Mouse (Mus musculus): ENCODE data around the gene Rrp9. TPM values are rescaled to one million over a fixed set of nuclear protein-coding genes. Genes with fewer than 3 reads are reported as not detected.
"Not testable (repeated sequence)": the region's sequence is repeated elsewhere in the genome, so short reads cannot be mapped to it uniquely, and the experiment has no call there.

The Rrp9 gene
- total RNA-seq, 2 experiments from 2014 or later = 1.3 TPM; not detected in 1

DNA sequence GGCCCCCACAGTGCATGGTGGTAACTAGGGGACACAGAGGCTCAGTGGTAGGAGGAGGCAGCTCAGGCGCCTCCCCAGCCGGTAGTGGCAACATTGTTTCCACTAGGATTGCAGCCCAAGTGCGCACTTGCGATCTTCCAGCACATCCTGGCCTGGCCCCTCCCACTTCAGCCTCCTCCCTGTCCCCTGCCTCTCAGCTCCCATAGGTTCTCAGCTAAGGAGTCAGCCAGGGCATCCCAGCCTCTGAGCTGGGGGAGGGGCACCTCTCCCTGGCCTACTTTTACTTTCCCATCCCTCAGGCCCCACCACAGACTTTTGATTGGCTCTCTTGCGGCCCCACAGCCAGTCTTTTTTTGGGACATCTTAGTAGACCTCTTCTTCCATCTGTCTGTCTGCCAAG is 3.9 kb upstream of the Rrp9 start:
- no peak for ATAC-seq (replicated peaks; ENCODE audit: low FRiP score, poor library complexity, severe bottlenecking)

GRCm38 (mm10) chr9:106472321-106472720 is 3.4 kb upstream of the Rrp9 start:
- no peak for ATAC-seq (replicated peaks; ENCODE audit: low FRiP score, poor library complexity, severe bottlenecking)

- no peak for ATAC-seq (replicated peaks; ENCODE audit: low FRiP score, poor library complexity, severe bottlenecking)
Observed at GRCm38 (mm10) chr9:106473081-106473752, 2.5 kb upstream of the Rrp9 start.

DNA sequence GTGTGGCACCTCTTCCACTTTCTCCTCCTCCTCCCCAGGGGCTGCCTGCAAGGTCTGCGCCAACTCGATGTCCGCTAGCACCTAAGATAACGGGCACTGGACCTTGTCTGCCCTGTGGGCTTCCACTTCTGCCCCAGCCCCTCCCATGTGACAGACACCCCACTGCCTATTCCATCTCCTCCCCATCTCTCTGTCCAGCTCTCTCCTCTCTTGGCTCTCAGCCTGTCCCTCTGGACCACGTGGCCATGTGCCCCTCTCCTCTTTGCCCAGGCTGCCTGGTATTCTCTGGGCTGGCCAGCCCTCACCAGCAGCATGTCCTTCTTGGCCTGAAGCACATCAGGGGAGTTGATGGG is 2.0 kb upstream of the Rrp9 start:
- ATAC-seq (replicated peaks; ENCODE audit: low FRiP score, poor library complexity, severe bottlenecking) = no peak

DNA sequence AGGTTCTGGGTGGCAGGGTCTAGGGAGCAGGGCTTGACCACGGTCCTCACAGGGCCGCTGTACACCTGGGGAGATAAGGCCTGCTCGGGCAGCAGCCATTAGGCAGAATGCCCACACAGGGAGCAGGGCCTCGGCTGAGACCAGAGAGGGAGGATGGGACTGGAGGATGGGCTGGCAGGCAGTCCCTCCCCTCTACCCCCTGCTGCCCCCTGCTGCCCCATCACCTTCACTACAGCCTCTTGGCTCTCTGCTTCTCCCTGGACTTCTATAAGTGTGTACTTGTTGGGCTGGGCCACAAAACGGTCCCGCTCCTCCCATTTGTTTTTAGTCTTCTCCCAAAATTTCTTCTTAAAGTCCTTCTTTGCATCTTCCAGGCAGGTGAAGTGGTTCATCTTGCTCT is 1.3 kb upstream of the Rrp9 start:
- ATAC-seq (replicated peaks; ENCODE audit: low FRiP score, poor library complexity, severe bottlenecking) = no peak

GRCm38 (mm10) chr9:106475046-106475445 is 717 bp upstream of the Rrp9 start:
- ATAC-seq (replicated peaks; ENCODE audit: low FRiP score, poor library complexity, severe bottlenecking) = no peak

DNA sequence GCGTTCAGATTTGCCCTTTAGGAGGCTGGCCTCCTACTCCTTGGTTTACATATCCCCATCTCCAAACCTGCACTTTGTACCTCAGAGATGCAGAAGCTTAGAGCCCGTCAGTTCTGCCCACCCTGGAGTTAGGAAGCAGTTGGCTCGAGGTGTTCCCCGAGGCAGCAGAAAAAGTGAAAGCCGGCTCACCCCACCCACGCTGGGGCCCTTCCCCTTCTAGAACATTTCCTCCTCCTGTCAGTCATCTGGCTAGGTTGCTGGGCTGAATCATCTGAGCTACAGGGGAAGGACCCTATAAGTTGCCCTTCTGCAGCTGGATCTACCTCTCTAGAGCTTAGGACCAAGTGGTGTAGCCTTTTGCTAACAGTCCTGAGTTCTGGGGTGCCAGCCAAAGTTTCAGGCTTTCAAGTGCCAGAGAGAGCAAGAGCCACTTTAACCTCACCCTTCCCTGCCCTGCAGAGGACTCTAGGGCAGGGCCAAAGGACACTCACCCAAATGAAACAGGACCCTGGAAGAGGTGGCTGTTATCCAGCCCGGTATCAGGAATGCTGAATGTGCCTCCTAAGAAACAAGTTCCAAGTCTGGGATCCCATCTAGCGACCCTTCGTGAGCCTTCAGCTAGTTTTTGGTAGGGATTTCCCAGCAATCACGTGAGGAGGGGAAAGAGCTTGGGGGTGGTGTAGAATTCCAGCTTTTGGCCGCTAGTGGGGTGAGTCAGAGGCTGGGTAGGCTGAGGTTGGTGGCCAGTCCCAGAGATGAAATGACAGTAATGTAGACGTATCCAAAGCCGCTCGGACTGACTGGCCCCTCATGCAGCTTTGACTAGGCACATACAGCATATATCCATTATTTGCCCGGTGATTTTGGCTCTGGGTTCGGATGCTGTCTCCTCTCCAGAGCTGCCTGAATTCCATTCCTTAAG is 500 bp downstream of the Rrp9 start:
- ATAC-seq (replicated peaks; ENCODE audit: low FRiP score, poor library complexity, severe bottlenecking) = no peak

DNA sequence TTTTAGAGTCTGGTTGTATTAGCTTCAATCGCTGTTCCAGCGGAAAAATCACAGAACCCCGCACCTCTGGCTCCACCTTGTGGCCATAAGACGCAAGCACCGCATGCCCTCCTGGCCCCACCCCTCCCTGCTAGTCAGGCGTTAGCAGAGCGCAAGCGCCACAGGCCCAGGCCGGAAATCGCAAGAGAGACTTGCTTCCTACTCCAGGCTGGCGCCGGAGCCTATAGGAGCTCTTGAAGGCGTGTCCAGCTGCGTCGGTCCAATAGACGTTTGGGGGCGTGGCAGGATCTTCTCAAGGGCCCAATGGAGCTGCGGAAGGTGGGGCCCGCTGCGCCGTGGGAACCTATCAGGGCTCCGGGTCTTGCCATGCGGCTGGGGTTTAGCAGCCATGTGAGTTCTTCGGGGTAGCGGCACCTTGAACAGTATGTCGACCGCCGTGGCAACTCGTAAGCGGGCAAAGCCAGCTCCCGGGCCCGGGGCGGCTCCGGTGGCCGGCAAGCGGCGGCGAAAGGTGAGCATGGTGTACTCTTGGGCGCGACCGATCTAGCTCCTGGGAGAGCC is 1.2 kb downstream of the Rrp9 start, which contains the start of gene Parp3:
Gene Parp3 (minus strand): TSS at position 26 of the 561 bp plus-strand sequence.
- peak; percentile 95 for ATAC-seq (replicated peaks; ENCODE audit: low FRiP score, poor library complexity, severe bottlenecking)

DNA sequence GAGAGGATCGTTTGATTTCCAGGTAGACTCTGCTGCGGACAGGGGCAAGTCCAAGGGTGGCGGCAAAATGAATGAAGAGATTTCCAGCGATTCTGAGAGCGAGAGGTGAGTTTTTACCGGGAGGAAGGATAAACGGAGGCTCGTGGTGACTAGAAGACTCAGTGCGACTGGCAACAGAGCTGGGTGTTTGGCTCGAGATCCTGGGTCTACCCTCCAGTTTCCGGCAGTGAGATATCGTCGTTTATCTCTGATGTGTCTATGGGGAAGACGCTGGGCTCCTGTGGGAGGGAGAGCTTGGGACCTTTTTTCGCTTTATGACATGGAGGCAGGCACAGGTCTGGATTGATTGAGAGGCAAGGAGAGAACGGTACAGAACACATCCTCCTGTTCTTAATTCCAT is 1.9 kb downstream of the Rrp9 start:
- no peak for ATAC-seq (replicated peaks; ENCODE audit: low FRiP score, poor library complexity, severe bottlenecking)

GRCm38 (mm10) chr9:106478101-106478500 is 2.3 kb downstream of the Rrp9 start:
- ATAC-seq (replicated peaks; ENCODE audit: low FRiP score, poor library complexity, severe bottlenecking) = no peak

DNA sequence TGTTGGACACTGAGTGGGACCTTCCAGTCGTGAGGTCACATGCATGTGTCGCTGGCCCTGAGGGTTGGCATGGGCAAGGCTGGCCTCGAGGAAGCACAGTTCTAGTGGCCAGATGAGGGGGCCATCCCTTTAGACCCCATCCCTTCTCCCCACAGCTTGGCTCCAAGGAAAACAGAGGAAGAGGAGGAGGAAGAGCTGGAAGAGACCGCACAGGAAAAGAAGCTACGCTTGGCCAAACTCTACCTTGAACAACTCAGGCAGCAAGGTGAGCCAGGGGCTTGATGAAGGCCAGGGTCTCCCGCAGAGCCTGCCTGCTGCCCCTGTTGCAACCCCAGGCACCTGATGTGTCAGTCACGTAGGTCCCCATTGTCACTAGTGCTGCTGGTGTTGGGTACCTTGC is 4.8 kb downstream of the Rrp9 start:
- ATAC-seq (replicated peaks; ENCODE audit: low FRiP score, poor library complexity, severe bottlenecking) = no peak

DNA sequence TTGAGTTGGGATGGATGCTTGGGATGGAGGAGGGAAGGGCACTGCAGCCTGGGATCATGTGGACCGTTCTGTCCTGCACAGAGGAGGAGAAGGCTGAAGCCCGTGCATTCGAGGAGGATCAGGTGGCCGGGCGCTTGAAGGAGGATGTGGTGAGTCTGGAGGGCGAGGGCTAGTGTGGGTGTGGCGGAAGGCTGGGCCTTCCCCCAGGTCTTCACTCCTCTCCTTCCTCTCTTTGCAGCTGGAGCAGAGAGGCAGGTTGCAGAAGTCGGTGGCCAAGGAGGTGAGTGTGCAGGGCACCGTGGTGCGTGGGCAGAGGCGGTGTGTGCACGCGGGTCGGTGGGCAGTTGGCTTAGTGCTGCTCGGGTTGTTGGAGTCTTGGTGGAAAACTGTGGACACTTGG is 5.3 kb downstream of the Rrp9 start:
- ATAC-seq (replicated peaks; ENCODE audit: low FRiP score, poor library complexity, severe bottlenecking) = no peak

- no peak for ATAC-seq (replicated peaks; ENCODE audit: low FRiP score, poor library complexity, severe bottlenecking)
Observed at GRCm38 (mm10) chr9:106481676-106482075, 5.9 kb downstream of the Rrp9 start.

DNA sequence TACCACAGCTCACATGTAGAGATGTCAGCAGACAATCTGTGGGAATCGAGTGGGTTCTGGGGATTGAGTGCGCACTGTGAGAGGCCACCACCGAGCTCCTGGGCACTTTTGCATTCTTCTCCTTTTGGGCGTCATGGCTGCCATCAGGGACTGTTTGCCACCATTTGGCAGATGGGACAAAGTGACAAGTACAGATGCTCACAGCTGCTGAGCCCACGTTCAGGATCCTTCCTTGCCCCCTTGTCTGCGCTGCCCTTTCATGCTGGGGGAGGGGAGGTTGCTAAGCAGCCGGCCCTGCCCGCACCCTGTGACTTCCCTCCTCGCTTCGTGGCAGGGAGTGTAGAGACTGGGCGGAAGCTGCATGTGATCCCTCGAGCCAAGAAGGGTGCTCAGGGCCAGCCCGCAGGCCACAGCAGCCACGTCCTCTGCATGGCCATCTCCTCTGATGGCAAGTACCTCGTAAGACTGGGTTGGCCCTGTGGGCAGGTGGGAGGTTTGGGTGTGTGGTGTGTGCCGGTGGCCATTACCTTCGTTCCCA is 6.9 kb downstream of the Rrp9 start:
- ATAC-seq (replicated peaks; ENCODE audit: low FRiP score, poor library complexity, severe bottlenecking) = no peak

- ATAC-seq (replicated peaks; ENCODE audit: low FRiP score, poor library complexity, severe bottlenecking) = no peak
Observed at GRCm38 (mm10) chr9:106483136-106483535, 7.4 kb downstream of the Rrp9 start.

GRCm38 (mm10) chr9:106483606-106484005 is 7.8 kb downstream of the Rrp9 start:
- ATAC-seq (replicated peaks; ENCODE audit: low FRiP score, poor library complexity, severe bottlenecking) = no peak

DNA sequence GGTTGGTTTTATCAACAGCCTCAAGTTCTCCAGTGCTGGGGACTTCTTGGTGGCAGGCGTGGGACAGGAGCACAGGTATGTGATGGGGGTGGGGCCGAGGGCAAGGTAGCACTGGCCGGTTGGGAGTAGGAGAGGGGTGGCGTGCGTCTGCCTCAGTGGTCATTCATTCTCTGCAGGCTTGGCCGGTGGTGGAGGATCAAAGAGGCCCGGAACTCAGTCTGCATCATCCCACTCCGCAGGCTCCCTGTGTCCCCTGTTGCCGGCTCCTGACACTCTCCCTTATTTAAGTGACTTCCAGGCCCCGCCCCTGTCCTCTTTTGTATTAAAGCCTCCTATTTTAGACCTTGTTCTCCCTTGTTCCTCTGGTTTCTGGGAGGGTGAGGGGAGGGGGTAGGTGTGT is 9.3 kb downstream of the Rrp9 start:
- no peak for ATAC-seq (replicated peaks; ENCODE audit: low FRiP score, poor library complexity, severe bottlenecking)

DNA sequence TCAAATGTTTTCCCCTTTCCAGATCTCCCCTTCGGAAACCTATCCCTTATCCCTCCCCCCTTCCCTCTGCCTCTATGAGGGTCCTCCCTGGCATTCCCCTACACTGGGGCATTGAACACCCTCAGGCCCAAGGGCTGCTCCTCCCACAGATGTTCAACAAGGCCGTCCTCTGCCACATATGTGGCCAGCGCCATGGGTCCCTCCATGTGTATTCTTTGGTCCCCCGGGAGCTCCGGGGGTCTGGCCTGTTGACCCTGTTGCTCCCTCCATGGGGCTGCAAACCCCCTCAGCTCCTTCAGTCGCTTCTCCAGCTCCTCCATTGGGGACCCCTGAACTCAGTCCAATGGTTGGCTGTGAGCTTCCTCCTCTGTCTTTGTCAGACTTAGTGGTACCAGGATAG is 11.8 kb downstream of the Rrp9 start:
- ATAC-seq (replicated peaks; ENCODE audit: low FRiP score, poor library complexity, severe bottlenecking) = not testable (repeated sequence)

- no peak for ATAC-seq (replicated peaks; ENCODE audit: low FRiP score, poor library complexity, severe bottlenecking)
Observed at GRCm38 (mm10) chr9:106499667-106500066, 23.9 kb downstream of the Rrp9 start, which contains the start of gene Iqcf1. Gene Iqcf1 (plus strand): TSS chr9:106499967.

DNA sequence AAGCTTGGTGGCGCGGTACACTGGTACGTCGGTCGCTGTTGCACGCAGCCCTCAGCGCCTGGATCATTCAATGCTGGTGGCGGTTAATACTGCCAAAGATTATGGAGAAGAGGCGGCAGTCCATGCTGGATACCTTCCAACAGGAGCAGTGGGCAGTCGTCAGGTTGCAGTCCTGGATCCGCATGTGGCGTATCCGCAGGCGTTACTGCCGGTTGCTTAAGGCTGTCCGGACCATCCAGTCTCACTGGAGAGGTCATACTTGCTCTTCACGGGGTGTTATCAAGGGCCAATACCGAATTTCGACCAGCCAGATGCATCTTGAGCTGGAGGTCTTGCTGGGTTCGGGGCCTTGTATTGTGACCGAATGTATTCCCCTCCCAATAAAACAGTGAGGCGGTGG is 26.1 kb downstream of the Rrp9 start:
- ATAC-seq (replicated peaks; ENCODE audit: low FRiP score, poor library complexity, severe bottlenecking) = no peak

DNA sequence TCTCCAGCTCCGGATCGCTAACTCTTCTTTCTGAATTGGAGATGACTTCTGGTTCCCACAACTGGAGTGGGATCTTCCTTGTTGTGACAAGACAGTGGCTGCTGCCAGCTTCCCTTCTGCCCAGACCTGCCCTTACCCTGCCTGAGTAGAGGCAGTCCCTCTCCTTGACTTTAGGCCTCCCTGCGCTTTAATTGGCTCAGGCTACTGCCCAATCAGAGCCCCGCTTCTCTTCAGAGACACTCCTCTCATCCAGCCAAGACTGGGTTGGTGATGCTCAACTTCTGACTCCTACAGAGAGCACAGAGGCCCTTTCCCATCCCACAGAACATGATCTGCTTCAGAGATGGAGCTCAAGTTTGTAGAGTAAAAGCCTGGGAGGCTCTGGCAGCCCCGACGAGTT is 28.5 kb downstream of the Rrp9 start:
- ATAC-seq (replicated peaks; ENCODE audit: low FRiP score, poor library complexity, severe bottlenecking) = no peak
